Mouse (Mus musculus): ENCODE results near the gene Etv5.
"Not testable (repeated sequence)": the region's sequence is repeated elsewhere in the genome, so short reads cannot be mapped to it uniquely, and the experiment has no call there.

The Etv5 gene

GRCm38 (mm10) chr16:22398354-22398753 is 41.2 kb downstream of the Etv5 start:
- no peak for DNase-seq (ENCODE audit: inconsistent age in 2 of 2, low spot score in 1 of 2)

- no peak for DNase-seq (ENCODE audit: inconsistent age in 2 of 2, low spot score in 1 of 2)
Measured at GRCm38 (mm10) chr16:22396420-22396819, 43.1 kb downstream of the Etv5 start.

- DNase-seq (ENCODE audit: inconsistent age in 2 of 2, low spot score in 1 of 2), result no peak
Measured at GRCm38 (mm10) chr16:22395093-22395844, 44.2 kb downstream of the Etv5 start.

- DNase-seq (ENCODE audit: inconsistent age in 2 of 2, low spot score in 1 of 2), result no peak
Measured at GRCm38 (mm10) chr16:22390348-22390897, 49.1 kb downstream of the Etv5 start.

GRCm38 (mm10) chr16:22389146-22389911 is 50.2 kb downstream of the Etv5 start:
- peak; percentile 81 to 82 for DNase-seq (ENCODE audit: inconsistent age in 2 of 2, low spot score in 1 of 2)

GRCm38 (mm10) chr16:22387731-22388130 is 51.8 kb downstream of the Etv5 start:
- no peak for DNase-seq (ENCODE audit: inconsistent age in 2 of 2, low spot score in 1 of 2)

GRCm38 (mm10) chr16:22382018-22382417 is 57.5 kb downstream of the Etv5 start:
- DNase-seq (ENCODE audit: inconsistent age in 2 of 2, low spot score in 1 of 2), result not testable (repeated sequence)

GRCm38 (mm10) chr16:22380981-22381380 is 58.5 kb downstream of the Etv5 start:
- no peak for DNase-seq (ENCODE audit: inconsistent age in 2 of 2, low spot score in 1 of 2)

- no peak for DNase-seq (ENCODE audit: inconsistent age in 2 of 2, low spot score in 1 of 2)
Measured at GRCm38 (mm10) chr16:22379986-22380385, 59.5 kb downstream of the Etv5 start.

GRCm38 (mm10) chr16:22379342-22379741 is 60.2 kb downstream of the Etv5 start:
- no peak for DNase-seq (ENCODE audit: inconsistent age in 2 of 2, low spot score in 1 of 2)

- DNase-seq (ENCODE audit: inconsistent age in 2 of 2, low spot score in 1 of 2), result no peak
Measured at GRCm38 (mm10) chr16:22377714-22378113, 61.8 kb downstream of the Etv5 start.

- no peak for DNase-seq (ENCODE audit: inconsistent age in 2 of 2, low spot score in 1 of 2)
Measured at GRCm38 (mm10) chr16:22374898-22375297, 64.6 kb downstream of the Etv5 start.

- DNase-seq (ENCODE audit: inconsistent age in 2 of 2, low spot score in 1 of 2), result no peak
Measured at GRCm38 (mm10) chr16:22372701-22373124, 66.8 kb downstream of the Etv5 start.

- DNase-seq (ENCODE audit: inconsistent age in 2 of 2, low spot score in 1 of 2), result no peak
Measured at GRCm38 (mm10) chr16:22372225-22372624, 67.3 kb downstream of the Etv5 start.

GRCm38 (mm10) chr16:22367099-22367498 is 72.4 kb downstream of the Etv5 start:
- no peak for DNase-seq (ENCODE audit: inconsistent age in 2 of 2, low spot score in 1 of 2)

- no peak for DNase-seq (ENCODE audit: inconsistent age in 2 of 2, low spot score in 1 of 2)
Measured at GRCm38 (mm10) chr16:22366040-22366439, 73.5 kb downstream of the Etv5 start.

- no peak for DNase-seq (ENCODE audit: inconsistent age in 2 of 2, low spot score in 1 of 2)
Measured at GRCm38 (mm10) chr16:22365596-22365995, 73.9 kb downstream of the Etv5 start.

- peak; percentile 11 to 59 for DNase-seq (ENCODE audit: inconsistent age in 2 of 2, low spot score in 1 of 2)
Measured at GRCm38 (mm10) chr16:22358701-22359354, 80.7 kb downstream of the Etv5 start.

GRCm38 (mm10) chr16:22354177-22354576 is 85.3 kb downstream of the Etv5 start:
- not testable (repeated sequence) for DNase-seq (ENCODE audit: inconsistent age in 2 of 2, low spot score in 1 of 2)

- no peak for DNase-seq (ENCODE audit: inconsistent age in 2 of 2, low spot score in 1 of 2)
Measured at GRCm38 (mm10) chr16:22353639-22354038, 85.9 kb downstream of the Etv5 start.

- no peak for DNase-seq (ENCODE audit: inconsistent age in 2 of 2, low spot score in 1 of 2)
Measured at GRCm38 (mm10) chr16:22351194-22351593, 88.3 kb downstream of the Etv5 start.

Data from adrenal gland, adult (tissue).